Mouse (Mus musculus): ENCODE measurements around the gene Bola2. TPM values are rescaled to one million over a fixed set of nuclear protein-coding genes. Genes with fewer than 3 reads are reported as not detected.

Bola2 gene
- polyA plus RNA-seq, 1 experiment from 2014 or later: 122 TPM

GRCm38 (mm10) chr7:126741964-126742482 lies 46.8 kb downstream of the Bola2 start:
- Histone ChIP-seq H3K9me3 (ENCODE audit: low read length) (no peaks in the 10 kb centered on the region), H3K4me2 (replicated peaks; ENCODE audit: low read depth, low read length) (no peak overlapping the region), H3K4me1 (ENCODE audit: insufficient read depth, low read length) (no peaks in the 10 kb centered on the region), H3K9ac (replicated peaks; ENCODE audit: low read length) (no peak overlapping the region), H3K4me3 (ENCODE audit: low read length) (no peak overlapping the region), H3K36me3 (ENCODE audit: insufficient read depth, low read length) (no peaks in the 10 kb centered on the region), H3K27ac (ENCODE audit: low read length) (no peak overlapping the region), H3K27me3 (ENCODE audit: insufficient read depth, low read length) (no peaks in the 10 kb centered on the region)
- ATAC-seq (ENCODE audit: low FRiP score, low TSS enrichment): no peak
- 89% methylated on average over 13 of the region's 13 CpGs for WGBS

GRCm38 (mm10) chr7:126746066-126746465 lies 50.9 kb downstream of the Bola2 start:
- WGBS: 89% methylated on average over 12 of the region's 12 CpGs
- H3K4me3 ChIP-seq (ENCODE audit: low read length): no peak overlapping the region
- no peaks in the 10 kb centered on the region for H3K27me3 ChIP-seq (ENCODE audit: insufficient read depth, low read length)
- H3K4me2 ChIP-seq (replicated peaks; ENCODE audit: low read depth, low read length): no peak overlapping the region
- H3K4me1 ChIP-seq (ENCODE audit: insufficient read depth, low read length): no peaks in the 10 kb centered on the region
- H3K9ac ChIP-seq (replicated peaks; ENCODE audit: low read length): no peak overlapping the region
- no peak overlapping the region for H3K27ac ChIP-seq (ENCODE audit: low read length)
- H3K9me3 ChIP-seq (ENCODE audit: low read length): no peaks in the 10 kb centered on the region
- no peak for ATAC-seq (ENCODE audit: low FRiP score, low TSS enrichment)
- no peaks in the 10 kb centered on the region for H3K36me3 ChIP-seq (ENCODE audit: insufficient read depth, low read length)

- no peak for ATAC-seq (ENCODE audit: low FRiP score, low TSS enrichment)
- no peak overlapping the region for H3K4me2 ChIP-seq (replicated peaks; ENCODE audit: low read depth, low read length)
- no peaks in the 10 kb centered on the region for H3K27me3 ChIP-seq (ENCODE audit: insufficient read depth, low read length)
- 21% methylated on average over 6 of the region's 6 CpGs for WGBS
- H3K9ac ChIP-seq (replicated peaks; ENCODE audit: low read length): no peak overlapping the region
- H3K36me3 ChIP-seq (ENCODE audit: insufficient read depth, low read length): no peaks in the 10 kb centered on the region
- H3K4me1 ChIP-seq (ENCODE audit: insufficient read depth, low read length): no peaks in the 10 kb centered on the region
- H3K27ac ChIP-seq (ENCODE audit: low read length): no peak overlapping the region
- no peak overlapping the region for H3K4me3 ChIP-seq (ENCODE audit: low read length)
- H3K9me3 ChIP-seq (ENCODE audit: low read length): no peaks in the 10 kb centered on the region
Observed at GRCm38 (mm10) chr7:126746798-126747197, 51.6 kb downstream of the Bola2 start.

GRCm38 (mm10) chr7:126748824-126749223 lies 53.6 kb downstream of the Bola2 start:
- no peak for ATAC-seq (ENCODE audit: low FRiP score, low TSS enrichment)
- Histone ChIP-seq H3K9me3 (ENCODE audit: low read length) (no peaks in the 10 kb centered on the region), H3K27me3 (ENCODE audit: insufficient read depth, low read length) (no peaks in the 10 kb centered on the region), H3K36me3 (ENCODE audit: insufficient read depth, low read length) (no peaks in the 10 kb centered on the region), H3K27ac (ENCODE audit: low read length) (no peak overlapping the region), H3K4me1 (ENCODE audit: insufficient read depth, low read length) (no peaks in the 10 kb centered on the region), H3K4me3 (ENCODE audit: low read length) (no peak overlapping the region), H3K9ac (replicated peaks; ENCODE audit: low read length) (no peak overlapping the region), H3K4me2 (replicated peaks; ENCODE audit: low read depth, low read length) (no peak overlapping the region)
- WGBS: 72% methylated on average over 7 of the region's 7 CpGs

Other genes with a start within 250 kb of the Bola2 start
- 7.1 and 7.8 TPM in 2 replicates for gene Atp2a1, start 232.3 kb upstream of the Bola2 start, polyA plus RNA-seq (2015; fragmentation: Nextera tagmentation; extraction: Ambion mirVana)
- 62.5 and 66.5 TPM in 2 replicates for gene Sh2b1, start 220.0 kb upstream of the Bola2 start, polyA plus RNA-seq (2015; fragmentation: Nextera tagmentation; extraction: Ambion mirVana)
- gene Tufm, start 208.0 kb upstream of the Bola2 start, polyA plus RNA-seq (2015; fragmentation: Nextera tagmentation; extraction: Ambion mirVana): 177 and 196 TPM in 2 replicates
- gene Atxn2l, start 192.0 kb upstream of the Bola2 start, polyA plus RNA-seq (2015; fragmentation: Nextera tagmentation; extraction: Ambion mirVana): 41.5 and 47.9 TPM in 2 replicates
- 200 and 219 TPM in 2 replicates for gene Eif3c, start 129.0 kb upstream of the Bola2 start, polyA plus RNA-seq (2015; fragmentation: Nextera tagmentation; extraction: Ambion mirVana)
- gene Apobr, start 110.5 kb upstream of the Bola2 start, polyA plus RNA-seq (2015; fragmentation: Nextera tagmentation; extraction: Ambion mirVana): 0.96 and 1.1 TPM in 2 replicates
- 39.3 and 41.3 TPM in 2 replicates for gene Cln3, start 109.6 kb upstream of the Bola2 start, polyA plus RNA-seq (2015; fragmentation: Nextera tagmentation; extraction: Ambion mirVana)
- gene Il27, start 100.5 kb upstream of the Bola2 start, polyA plus RNA-seq (2015; fragmentation: Nextera tagmentation; extraction: Ambion mirVana): not detected in 2 replicates
- 6.8 and 9.5 TPM in 2 replicates for gene Nupr1, start 64.5 kb upstream of the Bola2 start, polyA plus RNA-seq (2015; fragmentation: Nextera tagmentation; extraction: Ambion mirVana)
- 50.7 and 57.2 TPM in 2 replicates for gene Sgf29, start 46.1 kb upstream of the Bola2 start, polyA plus RNA-seq (2015; fragmentation: Nextera tagmentation; extraction: Ambion mirVana)
- 9.1 and 9.4 TPM in 2 replicates for gene Sult1a1, start 19.0 kb upstream of the Bola2 start, polyA plus RNA-seq (2015; fragmentation: Nextera tagmentation; extraction: Ambion mirVana)
- gene Slx1b, start 383 bp downstream of the Bola2 start, polyA plus RNA-seq (2015; fragmentation: Nextera tagmentation; extraction: Ambion mirVana): 9.5 and 12.3 TPM in 2 replicates
- gene Coro1a, start 12.4 kb downstream of the Bola2 start, polyA plus RNA-seq (2015; fragmentation: Nextera tagmentation; extraction: Ambion mirVana): 17.5 and 19.7 TPM in 2 replicates
- 77.9 and 79.5 TPM in 2 replicates for gene Mapk3, start 64.2 kb downstream of the Bola2 start, polyA plus RNA-seq (2015; fragmentation: Nextera tagmentation; extraction: Ambion mirVana)
- gene Gdpd3, start 70.9 kb downstream of the Bola2 start, polyA plus RNA-seq (2015; fragmentation: Nextera tagmentation; extraction: Ambion mirVana): 1.8 and 2.0 TPM in 2 replicates
- 95.8 and 101 TPM in 2 replicates for gene Ypel3, start 81.6 kb downstream of the Bola2 start, polyA plus RNA-seq (2015; fragmentation: Nextera tagmentation; extraction: Ambion mirVana)
- 0.29 and 0.78 TPM in 2 replicates for gene Tbx6, start 86.1 kb downstream of the Bola2 start, polyA plus RNA-seq (2015; fragmentation: Nextera tagmentation; extraction: Ambion mirVana)
- gene Ppp4c, start 97.1 kb downstream of the Bola2 start, polyA plus RNA-seq (2015; fragmentation: Nextera tagmentation; extraction: Ambion mirVana): 267 and 271 TPM in 2 replicates
- gene Fam57b, start 102.3 kb downstream of the Bola2 start, polyA plus RNA-seq (2015; fragmentation: Nextera tagmentation; extraction: Ambion mirVana): 0.19 and 0.52 TPM in 2 replicates
- not detected in 2 replicates for gene 4930451I11Rik, start 136.2 kb downstream of the Bola2 start, polyA plus RNA-seq (2015; fragmentation: Nextera tagmentation; extraction: Ambion mirVana)
- gene Doc2a, start 152.0 kb downstream of the Bola2 start, polyA plus RNA-seq (2015; fragmentation: Nextera tagmentation; extraction: Ambion mirVana): 7.8 and 8.7 TPM in 2 replicates
- gene Hirip3, start 166.6 kb downstream of the Bola2 start, polyA plus RNA-seq (2015; fragmentation: Nextera tagmentation; extraction: Ambion mirVana): 32.6 and 42.7 TPM in 2 replicates
- gene Ino80e, start 167.0 kb downstream of the Bola2 start, polyA plus RNA-seq (2015; fragmentation: Nextera tagmentation; extraction: Ambion mirVana): 75.3 and 88.0 TPM in 2 replicates
- gene Taok2, start 189.3 kb downstream of the Bola2 start, polyA plus RNA-seq (2015; fragmentation: Nextera tagmentation; extraction: Ambion mirVana): 58.6 and 59.9 TPM in 2 replicates
- 33.8 and 34.1 TPM in 2 replicates for gene Tmem219, start 227.5 kb downstream of the Bola2 start, polyA plus RNA-seq (2015; fragmentation: Nextera tagmentation; extraction: Ambion mirVana)
- gene Kctd13, start 233.5 kb downstream of the Bola2 start, polyA plus RNA-seq (2015; fragmentation: Nextera tagmentation; extraction: Ambion mirVana): 16.5 and 17.7 TPM in 2 replicates

All from kidney, embryonic 16.5 days (tissue).